Mouse (Mus musculus) liver, embryonic 11.5 days (tissue): ENCODE results near the gene C1qtnf6. TPM values are rescaled to one million over a fixed set of nuclear protein-coding genes. Genes with fewer than 3 reads are reported as not detected.

ENCODE experiments used
- ATAC-seq: fragments of 200-750 bp; cut with Nextera tagmentation; replicated peaks from 2 replicates; pipeline ENCODE4 v1.8.0; 2017; ENCODE audit warnings: moderate number of reproducible peaks, mild to moderate bottlenecking, moderate TSS enrichment, moderate library complexity; ENCODE audit not compliant: low FRiP score
- DNase-seq: peaks from one replicate; pipeline ENCODE4 v3.0.0-alpha.2; 2017; ENCODE audit warnings: low spot score
- H3K27ac ChIP-seq: fragments of 300-500 bp; sonication (generic); 2 replicates; pipeline ENCODE4 v1.5.1; 2014; ENCODE audit warnings: mild to moderate bottlenecking, low read depth, low read length, control low read depth
- H3K27me3 ChIP-seq: fragments of 300-500 bp; sonication (generic); replicated peaks from 2 replicates; pipeline ENCODE4 v1.6.1; 2014; ENCODE audit warnings: low read length, mixed read lengths; ENCODE audit not compliant: control insufficient read depth, insufficient read depth
- H3K36me3 ChIP-seq: fragments of 300-500 bp; sonication (generic); 2 replicates; pipeline ENCODE4 v1.6.1; 2014; ENCODE audit warnings: mild to moderate bottlenecking, low read length, moderate library complexity, mixed read lengths; ENCODE audit not compliant: control insufficient read depth, insufficient read depth
- H3K4me1 ChIP-seq: fragments of 300-500 bp; sonication (generic); replicated peaks from 2 replicates; pipeline ENCODE4 v1.6.1; 2014; ENCODE audit warnings: low read length, mixed read lengths; ENCODE audit not compliant: control insufficient read depth, insufficient read depth
- H3K4me2 ChIP-seq: fragments of 300-500 bp; sonication (generic); 2 replicates; pipeline ENCODE4 v1.6.1; 2014; ENCODE audit warnings: mild to moderate bottlenecking, control low read depth, moderate library complexity
- H3K4me3 ChIP-seq: fragments of 300-500 bp; sonication (generic); 2 replicates; pipeline ENCODE4 v1.5.1; 2014; ENCODE audit warnings: low read depth, low read length, control low read depth
- H3K9ac ChIP-seq: fragments of 300-500 bp; sonication (generic); 2 replicates; pipeline ENCODE4 v1.6.1; 2014; ENCODE audit warnings: low read depth, low read length, control low read depth
- H3K9me3 ChIP-seq: fragments of 300-500 bp; sonication (generic); 2 replicates; pipeline ENCODE4 v1.6.1; 2016; ENCODE audit warnings: low read length, inconsistent platforms, mixed read lengths; ENCODE audit not compliant: control insufficient read depth
- WGBS: fragments of 180-500 bp; shearing (Covaris S2); extraction: QIAGEN DNeasy Blood & Tissue Kit; methylation state at CpG from one replicate; pipeline ENCODE4 v1.1.7; 2014; 5-methylcytosine and 5-hydroxymethylcytosine counted together
- polyA plus RNA-seq: library from polyadenylated mRNA; unstranded; fragments of >200 nt; fragmentation: Nextera tagmentation; extraction: Ambion mirVana; gene quantifications from 2 replicates; pipeline ENCODE4 v1.2.1, GENCODE M21; 2014

C1qtnf6 gene
- polyA plus RNA-seq, 1 experiment from 2014 or later: 14.0 TPM

- DNase-seq (no peak), ATAC-seq (no peak)
- Histone ChIP-seq H3K27ac (no peak overlapping the region), H3K9ac (no peak overlapping the region), H3K27me3 (peaks cover 11% of the 10 kb centered on the region), H3K4me3 (no peak overlapping the region), H3K36me3 (no peaks in the 10 kb centered on the region), H3K4me2 (no peak overlapping the region), H3K9me3 (peaks cover 5% of the 10 kb centered on the region; the same call in 1 of the 2 replicates), H3K4me1 (peaks cover 8% of the 10 kb centered on the region)
- WGBS: 67% methylated on average over 8 of the region's 8 CpGs
Observed at GRCm38 (mm10) chr15:78548711-78549110, 17.5 kb upstream of the C1qtnf6 start.

DNA sequence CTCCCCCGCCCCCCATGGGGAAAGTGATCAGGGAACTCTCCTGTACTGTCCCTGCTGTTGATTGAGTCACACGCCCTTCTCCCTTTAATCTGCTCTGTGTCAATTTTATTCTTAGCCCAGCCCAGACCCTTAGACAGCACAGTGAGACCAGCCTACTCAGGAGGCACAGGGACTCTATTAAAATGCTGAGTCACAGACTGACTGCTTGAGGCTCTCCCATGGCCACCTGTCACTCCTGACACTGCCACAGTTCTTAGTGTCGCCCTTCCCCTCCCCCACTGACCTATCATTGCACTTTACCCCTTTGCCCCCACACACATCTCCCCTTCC, 17.1 kb upstream of the C1qtnf6 start:
- ATAC-seq (peak; percentile 73; the same call in 1 of the 2 replicates), DNase-seq (no peak)
- Histone ChIP-seq H3K36me3 (no peaks in the 10 kb centered on the region), H3K27ac (no peak overlapping the region), H3K9ac (peak overlapping the region; percentile 27; the same call in 1 of the 2 replicates), H3K4me2 (no peak overlapping the region), H3K9me3 (peaks cover 5% of the 10 kb centered on the region; the same call in 1 of the 2 replicates), H3K4me3 (no peak overlapping the region), H3K4me1 (peaks cover 8% of the 10 kb centered on the region), H3K27me3 (peaks cover 11% of the 10 kb centered on the region)
- WGBS: 21% methylated on average over 3 of the region's 3 CpGs

DNA sequence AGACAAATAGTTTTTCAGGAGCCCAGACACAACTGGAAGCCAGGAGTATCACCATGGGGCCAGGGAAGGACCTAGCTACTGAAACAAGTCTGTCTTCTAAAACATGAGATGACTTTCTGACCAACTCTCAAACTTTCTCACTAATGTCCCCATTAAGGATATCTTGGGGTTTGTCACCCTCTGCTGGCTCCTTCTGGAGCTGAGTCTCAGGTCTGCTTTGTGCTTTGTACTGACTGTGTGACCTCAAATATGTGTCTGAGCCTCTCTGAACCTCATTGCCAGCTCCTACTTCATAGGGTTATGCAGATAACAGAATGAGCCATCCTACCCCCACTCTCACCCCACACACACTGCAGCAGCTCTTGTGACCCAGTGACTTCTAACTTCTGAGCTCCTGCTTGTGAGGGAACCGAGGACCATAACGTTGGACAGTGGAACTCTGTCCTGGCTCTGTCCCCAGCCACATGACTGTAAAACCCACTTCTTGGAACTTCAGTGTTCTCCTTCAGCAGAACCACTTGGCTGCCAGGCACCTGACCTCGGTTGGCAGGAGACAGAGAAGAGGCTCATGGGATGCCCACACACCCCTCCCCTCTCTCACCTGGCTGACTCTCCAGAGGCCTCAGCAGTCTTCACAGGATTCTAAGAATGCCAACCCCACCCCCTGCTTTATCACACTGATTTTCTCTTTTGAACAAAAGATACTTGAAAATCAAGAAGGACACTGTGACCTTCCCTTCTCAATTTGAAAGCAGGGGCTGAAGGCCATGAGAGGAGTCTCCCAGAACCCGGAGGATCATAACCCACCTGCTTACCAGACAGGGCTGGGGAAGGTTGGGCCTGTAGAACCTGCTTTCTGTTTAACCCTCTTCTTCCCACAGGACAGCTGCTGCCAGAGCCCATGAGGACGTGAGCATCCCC, 16.5 kb upstream of the C1qtnf6 start:
- H3K9me3 ChIP-seq: peaks cover 5% of the 10 kb centered on the region; the same call in 1 of the 2 replicates
- H3K27me3 ChIP-seq: peaks cover 11% of the 10 kb centered on the region
- DNase-seq (no peak), ATAC-seq (no peak)
- H3K4me3 ChIP-seq: no peak overlapping the region
- H3K27ac ChIP-seq: no peak overlapping the region
- H3K4me1 ChIP-seq: peaks cover 8% of the 10 kb centered on the region
- no peak overlapping the region for H3K4me2 ChIP-seq
- H3K36me3 ChIP-seq: no peaks in the 10 kb centered on the region
- 46% methylated on average over 5 of the region's 5 CpGs for WGBS
- peak overlapping the region; percentile 27; the same call in 1 of the 2 replicates for H3K9ac ChIP-seq

DNA sequence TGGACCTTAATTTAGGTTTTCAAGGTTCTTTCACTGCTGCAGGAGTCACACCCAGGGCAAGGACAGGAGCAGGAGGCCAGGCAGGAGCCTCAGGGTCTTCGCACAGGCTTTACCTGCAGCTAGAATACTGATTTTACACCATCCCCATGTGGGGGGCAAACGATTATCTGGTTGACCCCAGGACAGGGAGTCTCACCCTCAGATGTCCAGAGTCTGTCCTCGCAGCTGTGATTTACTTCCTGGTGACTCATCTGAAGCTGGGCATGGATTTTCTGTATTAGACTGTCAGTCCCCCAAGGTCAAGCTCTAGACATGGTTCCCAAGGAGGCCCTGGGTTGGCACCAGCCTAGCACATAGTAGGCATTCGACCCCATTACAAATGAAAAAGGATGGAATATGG, 14.8 kb upstream of the C1qtnf6 start:
- ATAC-seq: no peak
- H3K4me2 ChIP-seq: no peak overlapping the region
- peaks cover 8% of the 10 kb centered on the region for H3K4me1 ChIP-seq
- H3K9me3 ChIP-seq: peaks cover 2% of the 10 kb centered on the region; the same call in 1 of the 2 replicates
- no peak overlapping the region for H3K9ac ChIP-seq
- DNase-seq: no peak
- 63% methylated on average over 4 of the region's 4 CpGs for WGBS
- no peak overlapping the region for H3K4me3 ChIP-seq
- H3K27ac ChIP-seq: no peak overlapping the region
- H3K36me3 ChIP-seq: no peaks in the 10 kb centered on the region
- peaks cover 16% of the 10 kb centered on the region for H3K27me3 ChIP-seq

DNA sequence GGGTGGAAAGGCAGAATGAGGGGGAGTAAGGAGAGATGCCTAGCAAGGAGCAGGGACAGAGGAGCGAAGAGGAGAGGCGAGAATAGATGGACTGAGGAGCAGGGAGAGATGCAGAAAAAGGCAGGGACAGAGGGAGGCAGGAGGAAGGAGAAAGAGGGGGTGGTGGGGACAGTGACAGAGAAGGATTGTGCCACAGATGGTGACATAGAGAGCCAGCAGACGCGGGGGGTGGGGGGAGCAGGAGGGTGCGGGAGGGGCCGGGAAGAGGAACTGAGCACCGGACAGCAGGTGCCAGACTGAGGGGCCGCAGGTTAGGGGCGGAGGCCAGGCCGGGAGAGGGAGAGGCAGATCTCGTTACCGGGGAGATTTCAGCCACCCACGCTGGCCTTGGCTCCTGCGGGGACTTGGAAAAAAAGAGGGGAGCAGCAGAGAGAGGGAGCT, 13.4 kb upstream of the C1qtnf6 start, which contains the start of gene Sstr3:
Gene Sstr3, minus strand, starts transcription at position 125 of the 441 bp plus-strand sequence.
- no peak for DNase-seq
- WGBS: 10% methylated on average over 13 of the region's 14 CpGs
- Histone ChIP-seq H3K36me3 (no peaks in the 10 kb centered on the region), H3K4me2 (no peak within 1 kb of the TSS), H3K27ac (no peak within 1 kb of the TSS), H3K27me3 (peaks cover 26% of the 10 kb centered on the region), H3K4me3 (no peak within 1 kb of the TSS), H3K9ac (no peak within 1 kb of the TSS), H3K4me1 (peaks cover 8% of the 10 kb centered on the region), H3K9me3 (no peaks in the 10 kb centered on the region)
- ATAC-seq: no peak

- H3K9ac ChIP-seq: no peak overlapping the region
- no peaks in the 10 kb centered on the region for H3K36me3 ChIP-seq
- no peak for DNase-seq
- H3K27ac ChIP-seq: no peak overlapping the region
- no peaks in the 10 kb centered on the region for H3K9me3 ChIP-seq
- no peak for ATAC-seq
- no peak overlapping the region for H3K4me2 ChIP-seq
- H3K27me3 ChIP-seq: peaks cover 31% of the 10 kb centered on the region
- H3K4me3 ChIP-seq: no peak overlapping the region
- 77% methylated on average over 15 of the region's 15 CpGs for WGBS
- peaks cover 8% of the 10 kb centered on the region for H3K4me1 ChIP-seq
Observed at GRCm38 (mm10) chr15:78544041-78544440, 12.8 kb upstream of the C1qtnf6 start.

DNA sequence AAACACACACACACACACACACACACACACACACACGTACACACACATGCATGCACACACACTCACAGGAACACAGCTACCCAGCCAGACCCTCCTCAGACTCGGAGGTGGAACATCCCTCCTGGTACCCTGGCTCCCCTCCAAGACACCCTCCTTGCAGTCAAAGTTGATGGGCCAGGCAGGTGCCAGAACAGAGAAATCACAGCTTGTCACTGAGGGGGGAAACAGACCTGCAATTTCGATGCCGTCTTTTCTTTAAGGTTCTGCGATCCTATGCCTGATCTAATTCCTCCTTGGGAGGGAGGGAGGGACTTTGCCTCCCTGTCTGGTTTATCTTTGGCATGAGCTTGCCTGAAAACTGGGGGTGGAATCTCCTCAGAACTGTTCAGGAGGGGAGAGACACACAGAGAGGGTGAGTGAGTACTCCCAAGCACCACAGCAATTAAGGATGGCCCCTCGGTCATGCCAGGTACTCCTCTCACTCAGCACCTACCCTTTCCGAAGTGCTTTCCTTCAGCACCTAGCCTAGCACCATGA, 11.6 kb upstream of the C1qtnf6 start:
- Histone ChIP-seq H3K4me1 (peaks cover under 1% of the 10 kb centered on the region; the same call in 1 of the 2 replicates), H3K27me3 (peaks cover 35% of the 10 kb centered on the region), H3K9ac (no peak overlapping the region), H3K4me3 (no peak overlapping the region), H3K27ac (no peak overlapping the region), H3K9me3 (no peaks in the 10 kb centered on the region), H3K36me3 (no peaks in the 10 kb centered on the region), H3K4me2 (no peak overlapping the region)
- 69% methylated on average over 7 of the region's 7 CpGs for WGBS
- DNase-seq (no peak), ATAC-seq (no peak)

GRCm38 (mm10) chr15:78542098-78542766, 11.0 kb upstream of the C1qtnf6 start:
- H3K27me3 ChIP-seq: peaks cover 39% of the 10 kb centered on the region
- no peaks in the 10 kb centered on the region for H3K9me3 ChIP-seq
- H3K4me3 ChIP-seq: no peak overlapping the region
- 73% methylated on average over 3 of the region's 3 CpGs for WGBS
- H3K4me2 ChIP-seq: no peak overlapping the region
- no peak overlapping the region for H3K27ac ChIP-seq
- H3K4me1 ChIP-seq: no peaks in the 10 kb centered on the region
- ATAC-seq (no peak), DNase-seq (no peak)
- no peak overlapping the region for H3K9ac ChIP-seq
- H3K36me3 ChIP-seq: no peaks in the 10 kb centered on the region
